Mouse (Mus musculus) C2C12 (cell line): ENCODE results near the gene Stard13. TPM values are rescaled to one million over a fixed set of nuclear protein-coding genes. Genes with fewer than 3 reads are reported as not detected.

Experiments
- H3K27me3 ChIP-seq: one replicate; pipeline ENCODE4 v1.6.1; 2011; ENCODE audit not compliant: control insufficient read depth, insufficient read depth, insufficient read length
- H3K36me3 ChIP-seq: one replicate; pipeline ENCODE4 v1.6.1; 2011; ENCODE audit not compliant: control insufficient read depth, insufficient read depth
- H3K4me3 ChIP-seq: one replicate; pipeline ENCODE4 v1.5.1; 2011; ENCODE audit warnings: mild to moderate bottlenecking, control low read depth; ENCODE audit not compliant: poor library complexity, insufficient read depth, severe bottlenecking
- H3K79me2 ChIP-seq: one replicate; pipeline ENCODE4 v1.6.1; 2011; ENCODE audit not compliant: control insufficient read depth, insufficient read depth
- H3K79me3 ChIP-seq: one replicate; pipeline ENCODE4 v1.6.1; 2011; ENCODE audit warnings: low read depth, control low read depth
- H3ac ChIP-seq: one replicate; pipeline ENCODE3; 2011; ENCODE audit warnings: low read depth; ENCODE audit not compliant: control insufficient read depth, insufficient read length
- CEBPB ChIP-seq: IDR thresholded peaks from one replicate; pipeline ENCODE4 v1.6.1; 2011; ENCODE audit warnings: low read depth, mild to moderate bottlenecking, control low read depth, moderate library complexity
- CTCF ChIP-seq: IDR thresholded peaks from one replicate; pipeline ENCODE4 v1.5.1; 2011; ENCODE audit not compliant: control insufficient read depth, insufficient read depth, insufficient read length
- FOSL1 ChIP-seq: IDR thresholded peaks from one replicate; pipeline ENCODE4 v1.8.0; 2011; ENCODE audit warnings: mild to moderate bottlenecking, low read length; ENCODE audit not compliant: poor library complexity, insufficient read depth, severe bottlenecking
- MAX ChIP-seq: IDR thresholded peaks from one replicate; pipeline ENCODE4 v1.6.1; 2011; ENCODE audit warnings: mild to moderate bottlenecking, control low read depth
- MYOD1 ChIP-seq: IDR thresholded peaks from one replicate; pipeline ENCODE4 v1.6.1; 2011; ENCODE audit warnings: low read depth; ENCODE audit not compliant: control insufficient read depth, insufficient read length
- MYOG ChIP-seq: IDR thresholded peaks from one replicate; pipeline ENCODE4 v1.6.1; 2011; ENCODE audit not compliant: control insufficient read depth, insufficient read length; ENCODE audit errors: extremely low read depth
- USF1 ChIP-seq: IDR thresholded peaks from one replicate; pipeline ENCODE4 v1.6.1; 2011; ENCODE audit warnings: low read depth, mild to moderate bottlenecking, control low read depth, moderate library complexity
- polyA plus RNA-seq: library from polyadenylated mRNA; unstranded; fragments of >200 nt; fragmentation: generic; extraction: Trizol; gene quantifications from one replicate; pipeline ENCODE4 v1.2.1, GENCODE M21; 2012; ENCODE audit warnings: missing spikeins

The Stard13 gene
- polyA plus RNA-seq, 1 experiment, result 6.6 TPM

DNA sequence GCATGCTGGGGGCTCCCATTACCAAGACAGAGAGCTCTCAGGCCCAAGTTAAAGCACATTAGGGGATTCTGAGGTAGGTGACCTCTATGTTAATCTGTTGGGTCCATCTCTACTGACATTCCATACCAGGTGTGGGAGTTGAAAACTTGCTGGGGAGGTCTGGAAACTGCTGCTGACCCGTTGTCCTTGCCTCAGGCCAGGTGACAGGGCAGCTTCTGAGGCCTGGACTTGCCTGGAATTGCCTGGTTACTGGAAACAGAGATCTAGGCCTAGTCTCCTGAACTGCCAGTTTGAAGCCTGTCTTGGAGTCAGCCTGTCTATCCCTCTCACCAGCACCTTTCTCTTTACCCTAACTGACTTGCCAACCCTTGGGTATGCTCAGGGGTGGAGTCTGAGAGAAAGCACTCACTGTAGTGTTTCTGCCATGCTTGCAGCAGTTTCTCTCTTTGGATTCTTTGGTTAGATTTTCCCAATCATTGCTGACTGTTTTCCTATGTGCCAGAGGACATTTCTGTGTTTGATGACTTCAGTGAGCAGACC is 229.3 kb downstream of the Stard13 start:
- TF ChIP-seq MYOD1 (no peak), CEBPB (no peak), CTCF (no peak), MYOG (no peak), FOSL1 (no peak), MAX (no peak), USF1 (no peak)
- H3K79me2 ChIP-seq, result no peaks in the 10 kb centered on the region
- no peaks in the 10 kb centered on the region for H3K36me3 ChIP-seq
- H3K4me3 ChIP-seq, result no peak overlapping the region
- no peaks in the 10 kb centered on the region for H3K27me3 ChIP-seq
- H3K79me3 ChIP-seq, result no peaks in the 10 kb centered on the region
- no peak overlapping the region for H3ac ChIP-seq

DNA sequence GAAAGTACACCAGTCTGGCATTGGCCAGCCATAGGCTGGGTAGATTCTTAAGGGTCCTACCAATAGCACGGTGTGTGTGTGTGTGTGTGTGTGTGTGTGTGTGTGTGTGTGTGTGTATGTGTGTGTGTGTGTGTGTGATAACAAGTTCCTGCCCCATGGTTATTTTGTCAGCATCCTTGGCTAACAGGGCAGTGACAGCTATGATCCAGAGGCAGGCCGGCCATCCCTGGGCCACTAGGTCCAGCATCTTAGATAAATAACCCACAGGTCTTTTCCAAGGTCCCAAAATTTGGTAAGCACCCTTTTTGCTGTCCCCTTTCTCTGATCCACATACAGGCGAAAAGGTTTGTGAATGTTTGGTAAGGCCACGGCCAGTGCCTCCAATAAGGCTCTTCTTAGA is 231.6 kb downstream of the Stard13 start:
- Histone ChIP-seq H3K79me2 (no peaks in the 10 kb centered on the region), H3K4me3 (no peak overlapping the region), H3ac (no peak overlapping the region), H3K36me3 (no peaks in the 10 kb centered on the region), H3K79me3 (no peaks in the 10 kb centered on the region), H3K27me3 (no peaks in the 10 kb centered on the region)
- TF ChIP-seq MAX, result no peak
- no peak for TF ChIP-seq CTCF
- TF ChIP-seq MYOD1, result no peak
- TF ChIP-seq USF1, result no peak
- no peak for TF ChIP-seq MYOG
- no peak for TF ChIP-seq FOSL1
- no peak for TF ChIP-seq CEBPB

DNA sequence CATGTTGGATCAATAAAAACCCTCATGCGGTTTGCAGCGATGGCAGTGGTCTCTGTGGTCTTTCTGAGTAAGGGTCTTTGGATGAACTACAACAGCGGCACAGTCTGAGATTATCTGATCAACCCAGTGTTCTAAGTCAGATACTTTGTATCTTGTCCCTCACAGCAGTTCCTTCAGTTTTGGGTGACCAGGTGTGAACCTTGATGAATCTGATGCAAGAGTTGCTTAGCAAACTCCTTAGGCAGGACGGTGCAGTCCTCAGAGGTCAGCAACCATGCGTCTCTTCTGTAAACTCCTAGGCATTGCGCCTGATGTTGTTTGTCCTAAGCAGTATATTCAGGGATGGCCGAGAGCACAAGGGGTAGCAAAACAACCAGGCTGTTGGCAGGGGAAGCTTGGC is 232.5 kb downstream of the Stard13 start:
- Histone ChIP-seq H3K4me3 (no peak overlapping the region), H3K79me2 (no peaks in the 10 kb centered on the region), H3K27me3 (no peaks in the 10 kb centered on the region), H3K36me3 (no peaks in the 10 kb centered on the region), H3K79me3 (no peaks in the 10 kb centered on the region), H3ac (no peak overlapping the region)
- TF ChIP-seq MAX, result no peak
- no peak for TF ChIP-seq MYOG
- TF ChIP-seq FOSL1, result no peak
- TF ChIP-seq USF1, result no peak
- TF ChIP-seq CEBPB, result no peak
- TF ChIP-seq CTCF, result no peak

DNA sequence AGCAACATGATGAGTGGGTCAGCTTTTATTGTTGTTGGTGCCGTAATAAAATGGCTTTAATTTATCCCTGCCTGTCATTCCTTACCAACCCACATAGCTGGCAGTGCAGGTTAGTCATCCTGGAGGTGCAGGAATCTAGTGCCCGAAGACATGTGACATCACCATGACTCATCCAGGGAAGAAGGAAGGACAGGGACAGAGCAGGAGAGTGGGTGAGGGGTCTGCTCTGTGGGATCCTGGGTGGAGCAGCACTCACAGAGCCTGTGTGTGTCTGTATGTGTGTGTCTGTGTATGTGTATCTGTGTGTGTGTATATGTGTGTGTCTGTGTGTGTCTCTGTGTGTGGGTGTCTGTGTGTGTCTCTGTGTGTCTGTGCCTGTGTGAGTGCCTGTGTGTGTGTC is 237.1 kb downstream of the Stard13 start:
- no peaks in the 10 kb centered on the region for H3K79me3 ChIP-seq
- H3K36me3 ChIP-seq, result no peaks in the 10 kb centered on the region
- no peaks in the 10 kb centered on the region for H3K79me2 ChIP-seq
- no peak overlapping the region for H3ac ChIP-seq
- no peak overlapping the region for H3K4me3 ChIP-seq
- no peaks in the 10 kb centered on the region for H3K27me3 ChIP-seq
- TF ChIP-seq MAX (no peak), FOSL1 (peak; percentile 81), USF1 (peak; percentile 74), CTCF (no peak), MYOD1 (peak; percentile 49), CEBPB (no peak)

DNA sequence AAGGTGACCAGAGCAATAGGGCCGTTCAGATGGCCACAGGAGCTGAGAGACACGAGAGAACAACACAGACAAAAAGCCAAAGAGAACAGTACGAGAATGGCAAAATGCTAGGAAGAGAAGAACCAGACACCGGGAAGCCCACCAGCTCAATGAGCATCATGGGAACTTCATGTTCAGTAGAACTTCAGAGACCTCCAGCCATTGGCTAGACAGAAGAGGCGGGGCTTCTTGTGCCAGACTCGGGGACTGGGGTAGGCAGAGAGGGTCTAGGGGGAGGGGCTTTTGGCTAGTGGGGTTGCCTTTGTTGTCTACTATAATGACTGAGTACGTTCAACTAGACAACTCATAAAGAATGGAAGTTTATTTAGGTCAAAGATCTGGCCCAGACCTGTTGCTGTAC is 239.5 kb downstream of the Stard13 start:
- Histone ChIP-seq H3K79me3 (no peaks in the 10 kb centered on the region), H3ac (no peak overlapping the region), H3K4me3 (no peak overlapping the region), H3K36me3 (no peaks in the 10 kb centered on the region), H3K27me3 (no peaks in the 10 kb centered on the region), H3K79me2 (no peaks in the 10 kb centered on the region)
- TF ChIP-seq USF1 (no peak), FOSL1 (no peak)

Other genes with a start within 250 kb of the Stard13 start
- gene Gm42906, start 194.3 kb upstream of the Stard13 start, polyA plus RNA-seq, result not detected